Mouse (Mus musculus) myocyte (in vitro differentiated cells): ENCODE results near the gene Gm614. TPM values are rescaled to one million over a fixed set of nuclear protein-coding genes. Genes with fewer than 3 reads are reported as not detected.

Source experiments
- H3K27me3 ChIP-seq: one replicate; pipeline ENCODE4 v1.6.1; 2011; ENCODE audit not compliant: control insufficient read depth, insufficient read depth, insufficient read length
- H3K36me3 ChIP-seq: one replicate; pipeline ENCODE4 v1.6.1; 2011; ENCODE audit not compliant: control insufficient read depth, insufficient read depth
- H3K4me2 ChIP-seq: one replicate; pipeline ENCODE4 v1.6.1; 2011; ENCODE audit warnings: low read depth, control low read depth
- H3K4me3 ChIP-seq: one replicate; pipeline ENCODE4 v1.5.1; 2011; ENCODE audit warnings: mild to moderate bottlenecking, control low read depth, moderate library complexity
- H3K79me2 ChIP-seq: one replicate; pipeline ENCODE4 v1.6.1; 2011; ENCODE audit not compliant: control insufficient read depth, insufficient read depth
- H3ac ChIP-seq: one replicate; pipeline ENCODE4 v1.6.1; 2011; ENCODE audit not compliant: control insufficient read depth, insufficient read length
- CEBPB ChIP-seq: IDR thresholded peaks from 2 replicates; pipeline ENCODE4 v1.6.1; 2011; ENCODE audit warnings: mild to moderate bottlenecking, moderate library complexity; ENCODE audit not compliant: poor library complexity, insufficient read depth, severe bottlenecking
- E2F4 ChIP-seq: IDR thresholded peaks from one replicate; pipeline ENCODE4 v1.6.1; 2011; ENCODE audit warnings: mild to moderate bottlenecking, control low read depth, moderate library complexity; ENCODE audit not compliant: insufficient read depth
- MAX ChIP-seq: IDR thresholded peaks from one replicate; pipeline ENCODE4 v1.6.1; 2011; ENCODE audit warnings: low read depth, mild to moderate bottlenecking, control low read depth
- MYOD1 ChIP-seq, 3 experiments: IDR thresholded peaks; one replicate each; pipeline ENCODE4 v1.6.1; 2011; ENCODE audit warnings: control low read depth in 2 of 3, low read depth in 2 of 3, mild to moderate bottlenecking in 2 of 3, moderate library complexity in 1 of 3; ENCODE audit not compliant: insufficient read length in 2 of 3, control insufficient read depth in 1 of 3
- MYOG ChIP-seq, 3 experiments: IDR thresholded peaks; one replicate each; pipeline ENCODE4 v1.6.1; 2011; ENCODE audit warnings: control low read depth in 2 of 3, low read depth in 2 of 3, mild to moderate bottlenecking in 2 of 3; ENCODE audit not compliant: insufficient read length in 2 of 3, control insufficient read depth in 1 of 3, insufficient read depth in 1 of 3
- POLR2A ChIP-seq: IDR thresholded peaks from one replicate; pipeline ENCODE4 v1.6.1; 2011; ENCODE audit warnings: low read depth, mild to moderate bottlenecking, control low read depth, moderate library complexity; ENCODE audit not compliant: insufficient read length
- POLR2AphosphoS2 ChIP-seq: IDR thresholded peaks from one replicate; pipeline ENCODE4 v1.6.1; 2011; ENCODE audit warnings: low read depth, control low read depth; ENCODE audit not compliant: insufficient read length
- REST ChIP-seq: IDR thresholded peaks from one replicate; pipeline ENCODE4 v1.6.1; 2011; ENCODE audit warnings: mild to moderate bottlenecking, control low read depth, moderate library complexity; ENCODE audit not compliant: insufficient read depth, insufficient read length
- SRF ChIP-seq: IDR thresholded peaks from one replicate; pipeline ENCODE4 v1.6.1; 2011; ENCODE audit warnings: low read depth; ENCODE audit not compliant: control insufficient read depth, insufficient read length
- TCF12 ChIP-seq: IDR thresholded peaks from one replicate; pipeline ENCODE4 v1.6.1; 2011; ENCODE audit warnings: mild to moderate bottlenecking, control low read depth; ENCODE audit not compliant: poor library complexity, insufficient read depth, severe bottlenecking
- TCF3 ChIP-seq: IDR thresholded peaks from one replicate; pipeline ENCODE4 v1.6.1; 2011; ENCODE audit warnings: low read depth, control low read depth; ENCODE audit not compliant: insufficient read length
- USF1 ChIP-seq: IDR thresholded peaks from one replicate; pipeline ENCODE4 v1.6.1; 2011; ENCODE audit warnings: low read depth, mild to moderate bottlenecking, control low read depth, moderate library complexity
- polyA plus RNA-seq: library from polyadenylated mRNA; unstranded; fragments of >200 nt; fragmentation: generic; extraction: Trizol; gene quantifications from one replicate; pipeline ENCODE4 v1.2.1, GENCODE M21; 2012; ENCODE audit warnings: missing spikeins

Gene Gm614
- polyA plus RNA-seq, 1 experiment, result not detected

- H3K27me3 ChIP-seq, result no peaks in the 10 kb centered on the region
- H3K36me3 ChIP-seq, result no peaks in the 10 kb centered on the region
- no peak overlapping the region for H3K4me2 ChIP-seq
- no peaks in the 10 kb centered on the region for H3K79me2 ChIP-seq
- no peak overlapping the region for H3K4me3 ChIP-seq
- H3ac ChIP-seq, result no peak overlapping the region
- TF ChIP-seq USF1 (no peak), MYOD1 (IDR thresholded peaks at IDR 0.05; ENCODE audit: control insufficient read depth in 1 of 3, insufficient read length in 2 of 3, low read depth in 2 of 3) (no peak), MYOG (IDR thresholded peaks at IDR 0.05; ENCODE audit: control insufficient read depth in 1 of 3, insufficient read depth in 1 of 3, insufficient read length in 2 of 3, low read depth in 2 of 3) (no peak), POLR2AphosphoS2 (no peak), TCF3 (no peak), CEBPB (no peak), TCF12 (no peak), POLR2A (no peak), E2F4 (no peak), SRF (no peak)
Observed at GRCm38 (mm10) chrX:101299473-101300426, 36.0 kb upstream of the Gm614 start.

DNA sequence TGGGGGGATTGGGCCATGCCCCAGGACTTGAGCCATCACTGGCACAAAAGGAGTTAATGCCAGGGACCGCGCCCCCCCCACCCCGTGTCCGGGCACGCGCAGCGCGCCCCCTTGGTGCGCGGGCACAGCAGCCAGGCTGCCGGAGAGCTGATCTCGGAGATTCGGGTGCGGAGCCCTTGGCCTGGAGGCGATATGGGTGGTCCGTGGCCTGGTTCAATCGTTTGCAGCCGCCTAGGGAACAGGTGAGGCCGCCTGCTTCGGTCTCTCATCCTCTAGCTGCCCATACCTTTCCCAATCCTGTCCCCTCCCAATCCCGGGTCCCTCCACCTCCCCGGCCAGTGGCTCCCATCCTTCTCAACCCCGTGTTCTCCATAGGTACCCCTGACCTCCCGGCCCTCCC is 35.3 kb upstream of the Gm614 start, which contains the start of gene Nlgn3:
Gene Nlgn3 (plus strand): TSS at position 114 of the 400 bp plus-strand sequence.
- Histone ChIP-seq H3K4me3 (no peak within 1 kb of the TSS), H3K27me3 (no peaks in the 10 kb centered on the region), H3ac (no peak within 1 kb of the TSS), H3K79me2 (no peaks in the 10 kb centered on the region), H3K36me3 (no peaks in the 10 kb centered on the region), H3K4me2 (no peak within 1 kb of the TSS)
- no peak for TF ChIP-seq POLR2A
- TF ChIP-seq E2F4, result no peak
- TF ChIP-seq POLR2AphosphoS2, result peak; percentile 46
- no peak for TF ChIP-seq TCF3
- TF ChIP-seq CEBPB, result no peak

GRCm38 (mm10) chrX:101290111-101290510 is 26.3 kb upstream of the Gm614 start:
- H3K36me3 ChIP-seq, result no peaks in the 10 kb centered on the region
- H3K79me2 ChIP-seq, result no peaks in the 10 kb centered on the region

DNA sequence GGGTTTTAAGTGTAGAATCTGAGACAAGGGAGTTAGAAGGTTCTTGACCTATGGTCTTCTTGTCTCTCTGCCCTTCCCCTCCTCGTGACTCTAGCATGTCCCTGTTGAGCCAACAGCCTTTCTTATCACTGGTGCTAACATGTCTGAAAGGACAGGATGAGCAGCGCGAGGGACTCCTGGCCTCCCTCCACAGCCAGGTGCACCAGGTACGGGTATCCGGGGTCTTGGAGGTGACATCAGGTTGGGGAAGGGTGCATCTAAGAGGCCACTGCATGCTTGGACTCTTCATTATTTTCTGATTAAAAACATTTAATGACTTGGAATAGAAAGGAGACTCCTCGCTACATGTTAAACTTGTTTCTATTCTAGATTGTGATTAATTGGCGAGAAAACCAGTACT is 25.2 kb upstream of the Gm614 start:
- Histone ChIP-seq H3ac (no peak overlapping the region), H3K4me3 (no peak overlapping the region), H3K4me2 (no peak overlapping the region), H3K36me3 (no peaks in the 10 kb centered on the region), H3K27me3 (no peaks in the 10 kb centered on the region), H3K79me2 (no peaks in the 10 kb centered on the region)
- TF ChIP-seq E2F4 (no peak), POLR2A (no peak), POLR2AphosphoS2 (no peak), TCF3 (no peak)

More at GRCm38 (mm10) chrX:101290111-101290510, 26.3 kb upstream of the Gm614 start:
- Histone ChIP-seq H3K27me3 (no peaks in the 10 kb centered on the region), H3K4me2 (no peak overlapping the region), H3K4me3 (no peak overlapping the region), H3ac (no peak overlapping the region)
- TF ChIP-seq TCF3, result no peak
- TF ChIP-seq USF1, result no peak
- TF ChIP-seq POLR2AphosphoS2, result no peak
- no peak for TF ChIP-seq SRF
- no peak for TF ChIP-seq POLR2A
- no peak for TF ChIP-seq MYOG (IDR thresholded peaks at IDR 0.05; ENCODE audit: control insufficient read depth in 1 of 3, insufficient read depth in 1 of 3, insufficient read length in 2 of 3, low read depth in 2 of 3)
- TF ChIP-seq TCF12, result no peak
- no peak for TF ChIP-seq MYOD1 (IDR thresholded peaks at IDR 0.05; ENCODE audit: control insufficient read depth in 1 of 3, insufficient read length in 2 of 3, low read depth in 2 of 3)
- no peak for TF ChIP-seq E2F4
- no peak for TF ChIP-seq REST
- TF ChIP-seq CEBPB, result no peak
- TF ChIP-seq MAX, result no peak

DNA sequence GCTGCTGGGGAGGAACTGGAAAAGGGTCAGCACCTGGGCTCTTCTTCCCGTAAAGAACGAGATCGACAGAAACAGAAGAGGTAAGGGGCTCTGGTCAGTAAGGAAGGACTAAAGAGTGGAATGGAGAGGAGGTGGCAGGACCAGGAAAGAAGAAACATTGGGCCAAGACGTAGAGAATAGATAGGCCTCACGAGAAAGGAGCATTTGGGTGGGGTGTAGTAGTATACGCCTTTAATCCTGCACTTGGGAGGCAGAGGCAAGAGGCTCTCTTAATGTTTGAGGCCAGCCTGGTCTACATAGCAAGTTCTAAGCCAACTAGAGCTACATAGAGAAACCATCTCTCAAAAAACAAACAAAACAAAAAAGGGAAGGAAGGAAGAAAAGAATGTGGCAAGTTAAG is 24.6 kb upstream of the Gm614 start:
- Histone ChIP-seq H3K36me3 (no peaks in the 10 kb centered on the region), H3K27me3 (no peaks in the 10 kb centered on the region), H3ac (no peak overlapping the region), H3K4me3 (no peak overlapping the region), H3K79me2 (no peaks in the 10 kb centered on the region), H3K4me2 (no peak overlapping the region)
- TF ChIP-seq TCF12 (no peak), REST (no peak), E2F4 (no peak), CEBPB (no peak), TCF3 (no peak), POLR2A (no peak), MYOD1 (IDR thresholded peaks at IDR 0.05; ENCODE audit: control insufficient read depth in 1 of 3, insufficient read length in 2 of 3, low read depth in 2 of 3) (no peak), USF1 (no peak), MYOG (IDR thresholded peaks at IDR 0.05; ENCODE audit: control insufficient read depth in 1 of 3, insufficient read depth in 1 of 3, insufficient read length in 2 of 3, low read depth in 2 of 3) (no peak), SRF (no peak), MAX (no peak), POLR2AphosphoS2 (no peak)
